Mouse (Mus musculus): Measurements from ENCODE around the gene Prok2. TPM values are rescaled to one million over a fixed set of nuclear protein-coding genes. Genes with fewer than 3 reads are reported as not detected.

Gene Prok2
- 0.07 TPM in 1 of 2 replicates, not detected in the other for polyA plus RNA-seq (2015; fragmentation: Nextera tagmentation; extraction: Ambion mirVana)

GRCm38 (mm10) chr6:99725971-99726561, at the start of gene Prok2:
Gene Prok2, minus strand, starts transcription at chr6:99726392.
- H3K27me3 ChIP-seq (ENCODE audit: control insufficient read depth, insufficient read depth, low read depth, low read length) = peaks cover 25% of the 10 kb centered on the region
- H3K9ac ChIP-seq (ENCODE audit: low read depth, low read length) = no peak within 1 kb of the TSS
- H3K27ac ChIP-seq (ENCODE audit: low read length) = no peak within 1 kb of the TSS
- peak within 1 kb of the TSS; percentile 41 for H3K4me2 ChIP-seq (ENCODE audit: low read depth, low read length)
- no peak for ATAC-seq (ENCODE audit: low read depth)
- WGBS (ENCODE audit: insufficient replicate concordance) = 1% methylated on average over 53 of the region's 61 CpGs
- H3K4me3 ChIP-seq (ENCODE audit: low read depth, low read length) = peak within 1 kb of the TSS; percentile 32
- H3K9me3 ChIP-seq (replicated peaks; ENCODE audit: control insufficient read depth, low read length) = no peaks in the 10 kb centered on the region
- no peaks in the 10 kb centered on the region for H3K4me1 ChIP-seq (ENCODE audit: control insufficient read depth, low read depth, low read length)
- H3K36me3 ChIP-seq (ENCODE audit: control insufficient read depth, insufficient read depth) = no peaks in the 10 kb centered on the region

- Histone ChIP-seq H3K9me3 (replicated peaks; ENCODE audit: control insufficient read depth, low read length) (no peaks in the 10 kb centered on the region), H3K27ac (ENCODE audit: low read length) (no peak overlapping the region), H3K4me2 (ENCODE audit: low read depth, low read length) (no peak overlapping the region), H3K4me3 (ENCODE audit: low read depth, low read length) (no peak overlapping the region), H3K4me1 (ENCODE audit: control insufficient read depth, low read depth, low read length) (no peaks in the 10 kb centered on the region), H3K9ac (ENCODE audit: low read depth, low read length) (no peak overlapping the region), H3K27me3 (ENCODE audit: control insufficient read depth, insufficient read depth, low read depth, low read length) (no peaks in the 10 kb centered on the region), H3K36me3 (ENCODE audit: control insufficient read depth, insufficient read depth) (no peaks in the 10 kb centered on the region)
- WGBS (ENCODE audit: insufficient replicate concordance) = 56% methylated on average over 10 of the region's 10 CpGs
- ATAC-seq (ENCODE audit: low read depth) = no peak
Measured at GRCm38 (mm10) chr6:99774680-99775079, 48.5 kb upstream of the Prok2 start.

- Histone ChIP-seq H3K4me2 (ENCODE audit: low read depth, low read length) (no peak overlapping the region), H3K9ac (ENCODE audit: low read depth, low read length) (no peak overlapping the region), H3K9me3 (replicated peaks; ENCODE audit: control insufficient read depth, low read length) (no peaks in the 10 kb centered on the region), H3K27ac (ENCODE audit: low read length) (no peak overlapping the region), H3K4me3 (ENCODE audit: low read depth, low read length) (no peak overlapping the region), H3K4me1 (ENCODE audit: control insufficient read depth, low read depth, low read length) (no peaks in the 10 kb centered on the region), H3K27me3 (ENCODE audit: control insufficient read depth, insufficient read depth, low read depth, low read length) (no peaks in the 10 kb centered on the region), H3K36me3 (ENCODE audit: control insufficient read depth, insufficient read depth) (no peaks in the 10 kb centered on the region)
- 27% methylated on average over 5 of the region's 5 CpGs for WGBS (ENCODE audit: insufficient replicate concordance)
- ATAC-seq (ENCODE audit: low read depth) = no peak
Measured at GRCm38 (mm10) chr6:99768495-99768894, 42.3 kb upstream of the Prok2 start.

GRCm38 (mm10) chr6:99764916-99765315, 38.7 kb upstream of the Prok2 start:
- Histone ChIP-seq H3K36me3 (ENCODE audit: control insufficient read depth, insufficient read depth) (no peaks in the 10 kb centered on the region), H3K27me3 (ENCODE audit: control insufficient read depth, insufficient read depth, low read depth, low read length) (no peaks in the 10 kb centered on the region), H3K27ac (ENCODE audit: low read length) (no peak overlapping the region), H3K9me3 (replicated peaks; ENCODE audit: control insufficient read depth, low read length) (no peaks in the 10 kb centered on the region), H3K4me2 (ENCODE audit: low read depth, low read length) (no peak overlapping the region), H3K9ac (ENCODE audit: low read depth, low read length) (no peak overlapping the region), H3K4me1 (ENCODE audit: control insufficient read depth, low read depth, low read length) (no peaks in the 10 kb centered on the region), H3K4me3 (ENCODE audit: low read depth, low read length) (no peak overlapping the region)
- WGBS (ENCODE audit: insufficient replicate concordance) = 53% methylated on average over 3 of the region's 3 CpGs
- ATAC-seq (ENCODE audit: low read depth) = no peak

- Histone ChIP-seq H3K9ac (ENCODE audit: low read depth, low read length) (no peak overlapping the region), H3K4me1 (ENCODE audit: control insufficient read depth, low read depth, low read length) (no peaks in the 10 kb centered on the region), H3K36me3 (ENCODE audit: control insufficient read depth, insufficient read depth) (no peaks in the 10 kb centered on the region), H3K4me3 (ENCODE audit: low read depth, low read length) (no peak overlapping the region), H3K27ac (ENCODE audit: low read length) (no peak overlapping the region), H3K27me3 (ENCODE audit: control insufficient read depth, insufficient read depth, low read depth, low read length) (no peaks in the 10 kb centered on the region), H3K9me3 (replicated peaks; ENCODE audit: control insufficient read depth, low read length) (no peaks in the 10 kb centered on the region), H3K4me2 (ENCODE audit: low read depth, low read length) (no peak overlapping the region)
- 63% methylated on average over 14 of the region's 14 CpGs for WGBS (ENCODE audit: insufficient replicate concordance)
- ATAC-seq (ENCODE audit: low read depth) = no peak
Measured at GRCm38 (mm10) chr6:99762069-99762985, 36.1 kb upstream of the Prok2 start.

- H3K27me3 ChIP-seq (ENCODE audit: control insufficient read depth, insufficient read depth, low read depth, low read length) = no peaks in the 10 kb centered on the region
- H3K4me3 ChIP-seq (ENCODE audit: low read depth, low read length) = no peak overlapping the region
- H3K9ac ChIP-seq (ENCODE audit: low read depth, low read length) = no peak overlapping the region
- no peaks in the 10 kb centered on the region for H3K4me1 ChIP-seq (ENCODE audit: control insufficient read depth, low read depth, low read length)
- no peaks in the 10 kb centered on the region for H3K36me3 ChIP-seq (ENCODE audit: control insufficient read depth, insufficient read depth)
- no peak for ATAC-seq (ENCODE audit: low read depth)
- WGBS (ENCODE audit: insufficient replicate concordance) = 66% methylated on average over 9 of the region's 9 CpGs
- H3K9me3 ChIP-seq (replicated peaks; ENCODE audit: control insufficient read depth, low read length) = no peaks in the 10 kb centered on the region
- no peak overlapping the region for H3K27ac ChIP-seq (ENCODE audit: low read length)
- H3K4me2 ChIP-seq (ENCODE audit: low read depth, low read length) = no peak overlapping the region
Measured at GRCm38 (mm10) chr6:99756105-99756504, 29.9 kb upstream of the Prok2 start.

- 60% methylated on average over 6 of the region's 6 CpGs for WGBS (ENCODE audit: insufficient replicate concordance)
- Histone ChIP-seq H3K4me3 (ENCODE audit: low read depth, low read length) (no peak overlapping the region), H3K36me3 (ENCODE audit: control insufficient read depth, insufficient read depth) (no peaks in the 10 kb centered on the region), H3K27me3 (ENCODE audit: control insufficient read depth, insufficient read depth, low read depth, low read length) (no peaks in the 10 kb centered on the region), H3K4me1 (ENCODE audit: control insufficient read depth, low read depth, low read length) (no peaks in the 10 kb centered on the region), H3K9me3 (replicated peaks; ENCODE audit: control insufficient read depth, low read length) (no peaks in the 10 kb centered on the region), H3K9ac (ENCODE audit: low read depth, low read length) (no peak overlapping the region), H3K27ac (ENCODE audit: low read length) (no peak overlapping the region), H3K4me2 (ENCODE audit: low read depth, low read length) (no peak overlapping the region)
- ATAC-seq (ENCODE audit: low read depth) = no peak
Measured at GRCm38 (mm10) chr6:99751308-99751707, 25.1 kb upstream of the Prok2 start.

GRCm38 (mm10) chr6:99746275-99746674, 20.1 kb upstream of the Prok2 start:
- WGBS (ENCODE audit: insufficient replicate concordance) = 52% methylated on average over 5 of the region's 5 CpGs
- Histone ChIP-seq H3K4me2 (ENCODE audit: low read depth, low read length) (no peak overlapping the region), H3K27me3 (ENCODE audit: control insufficient read depth, insufficient read depth, low read depth, low read length) (no peaks in the 10 kb centered on the region), H3K9me3 (replicated peaks; ENCODE audit: control insufficient read depth, low read length) (no peaks in the 10 kb centered on the region), H3K36me3 (ENCODE audit: control insufficient read depth, insufficient read depth) (no peaks in the 10 kb centered on the region), H3K4me1 (ENCODE audit: control insufficient read depth, low read depth, low read length) (no peaks in the 10 kb centered on the region), H3K27ac (ENCODE audit: low read length) (no peak overlapping the region), H3K4me3 (ENCODE audit: low read depth, low read length) (no peak overlapping the region), H3K9ac (ENCODE audit: low read depth, low read length) (no peak overlapping the region)
- ATAC-seq (ENCODE audit: low read depth) = no peak

GRCm38 (mm10) chr6:99742866-99743265, 16.7 kb upstream of the Prok2 start:
- 59% methylated on average over 3 of the region's 3 CpGs for WGBS (ENCODE audit: insufficient replicate concordance)
- H3K4me1 ChIP-seq (ENCODE audit: control insufficient read depth, low read depth, low read length) = no peaks in the 10 kb centered on the region
- H3K27ac ChIP-seq (ENCODE audit: low read length) = no peak overlapping the region
- no peak overlapping the region for H3K4me2 ChIP-seq (ENCODE audit: low read depth, low read length)
- no peaks in the 10 kb centered on the region for H3K27me3 ChIP-seq (ENCODE audit: control insufficient read depth, insufficient read depth, low read depth, low read length)
- no peak for ATAC-seq (ENCODE audit: low read depth)
- H3K36me3 ChIP-seq (ENCODE audit: control insufficient read depth, insufficient read depth) = no peaks in the 10 kb centered on the region
- H3K4me3 ChIP-seq (ENCODE audit: low read depth, low read length) = no peak overlapping the region
- H3K9ac ChIP-seq (ENCODE audit: low read depth, low read length) = no peak overlapping the region
- H3K9me3 ChIP-seq (replicated peaks; ENCODE audit: control insufficient read depth, low read length) = no peaks in the 10 kb centered on the region

Measured in liver, embryonic 16.5 days (tissue).